Mouse (Mus musculus) erythroblast, adult 5-6 weeks (primary cell): ENCODE data around the gene Kmo. TPM values are rescaled to one million over a fixed set of nuclear protein-coding genes. Genes with fewer than 3 reads are reported as not detected.
A peak's percentile ranks its signal among the peaks of the same experiment; 100 is the strongest.

Source experiments
- ATAC-seq: replicated peaks from 2 replicates; pipeline ENCODE4 v1.8.0; 2016; ENCODE audit warnings: moderate number of reproducible peaks, mild to moderate bottlenecking, moderate TSS enrichment, inconsistent platforms; ENCODE audit not compliant: poor library complexity, low FRiP score, severe bottlenecking
- total RNA-seq, 2 experiments: library from RNA; stranded (forward) in 1 of 2; stranded (reverse) in 1 of 2; fragments of 150-400 nt in 1 of 2; fragments of 200-764, 138-1000 nt in 1 of 2; gene quantifications; 2 replicates each; pipeline versions ENCODE4 v1.2.3 to v1.2.4; 2015 to 2017; ENCODE audit warnings: low replicate concordance in 2 of 2

The Kmo gene
- total RNA-seq, 2 experiments from 2014 or later: 0.09 to 1.7 TPM

DNA sequence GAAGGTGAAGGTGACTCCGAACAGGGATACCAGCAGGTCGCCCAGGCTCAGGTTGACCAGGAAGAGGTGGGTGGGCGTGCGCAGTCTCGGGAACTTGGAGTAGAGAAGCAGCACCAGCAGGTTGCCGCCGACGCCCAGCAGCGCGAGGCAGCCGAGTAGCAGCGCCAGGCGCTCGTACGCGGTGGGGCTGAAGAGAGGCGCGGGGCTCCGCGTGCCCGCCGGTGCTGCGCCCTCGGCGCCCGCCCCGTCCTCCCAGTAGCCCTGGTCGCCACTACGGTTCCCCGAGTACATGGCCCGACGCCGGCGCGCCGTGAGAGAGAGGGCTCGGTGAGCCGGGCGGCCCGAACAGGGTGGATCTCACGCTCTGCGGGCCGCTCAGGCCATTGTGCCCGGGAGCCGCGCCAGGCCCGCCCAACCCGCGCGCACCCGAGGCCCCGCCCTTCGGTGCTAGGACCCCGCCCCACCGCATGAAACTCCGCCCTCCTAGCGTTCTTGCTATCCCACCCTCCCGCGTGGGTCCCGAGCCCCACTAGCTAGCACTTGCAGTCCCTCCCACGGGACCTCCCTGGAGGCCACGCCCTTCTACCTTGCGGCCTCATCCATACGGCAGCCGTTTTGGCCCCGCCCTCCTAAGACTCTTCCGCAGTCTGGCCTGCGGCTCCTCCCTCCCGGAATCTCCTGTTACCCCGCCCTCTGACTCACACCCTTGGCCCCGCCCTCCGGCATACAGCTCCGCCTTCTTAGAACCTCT is 72.2 kb downstream of the Kmo start, which contains the start of the genes Opn3 and Chml:
Opn3 (minus strand) TSS at position 531 of the 751 bp plus-strand sequence.
Chml (minus strand) TSS at position 656 of the 751 bp plus-strand sequence.
- peak; percentile 94 for ATAC-seq

DNA sequence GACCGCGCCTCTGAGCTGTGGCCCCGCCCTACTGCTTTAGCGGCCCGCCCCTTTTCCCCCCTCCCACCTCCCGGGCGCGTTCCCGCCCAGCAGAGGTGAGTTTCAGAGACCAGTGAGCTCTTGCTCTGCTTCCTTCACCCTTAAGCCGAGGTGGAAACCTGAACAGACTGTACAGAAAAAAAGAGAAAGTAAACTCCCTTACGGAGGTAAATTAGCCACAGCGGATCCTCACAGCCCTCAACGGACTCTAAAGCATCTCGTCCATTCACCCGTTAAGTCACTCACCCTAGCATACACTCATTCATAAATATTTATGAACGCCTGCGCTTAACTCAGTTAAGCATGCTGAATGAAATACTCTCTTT is 72.8 kb downstream of the Kmo start:
- ATAC-seq: peak; percentile 32

DNA sequence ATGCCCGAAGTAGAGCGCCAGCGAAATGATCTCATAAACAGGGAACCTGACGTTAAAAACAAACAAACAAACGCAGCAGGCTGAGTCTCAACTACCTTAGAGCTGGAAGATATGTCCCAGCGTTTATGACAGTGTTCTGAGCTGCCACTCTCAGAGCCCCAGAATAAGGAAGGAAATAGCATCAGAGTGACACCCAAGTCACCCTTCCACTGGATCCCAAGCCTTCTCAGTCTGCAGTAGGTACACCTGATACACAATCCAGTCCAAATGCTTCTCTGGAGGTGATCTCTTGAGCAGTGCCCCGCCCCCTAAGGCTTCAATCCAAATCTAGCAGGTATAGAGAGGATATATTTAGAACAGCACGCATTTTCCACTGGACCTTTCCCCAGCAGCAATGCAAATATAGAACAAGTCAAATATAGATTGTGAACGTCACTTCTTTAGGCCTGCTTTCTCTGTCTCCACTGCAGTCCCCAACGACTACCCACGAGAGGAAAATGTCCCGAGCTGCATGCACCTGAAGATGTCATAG is 73.3 kb downstream of the Kmo start:
- no peak for ATAC-seq

- ATAC-seq: no peak
Observed at GRCm38 (mm10) chr1:175698293-175698692, 78.1 kb downstream of the Kmo start, which contains the start of gene Wdr64. TSS of gene Wdr64 (plus strand) at chr1:175698593.

GRCm38 (mm10) chr1:175699375-175699774 is 79.2 kb downstream of the Kmo start:
- no peak for ATAC-seq

DNA sequence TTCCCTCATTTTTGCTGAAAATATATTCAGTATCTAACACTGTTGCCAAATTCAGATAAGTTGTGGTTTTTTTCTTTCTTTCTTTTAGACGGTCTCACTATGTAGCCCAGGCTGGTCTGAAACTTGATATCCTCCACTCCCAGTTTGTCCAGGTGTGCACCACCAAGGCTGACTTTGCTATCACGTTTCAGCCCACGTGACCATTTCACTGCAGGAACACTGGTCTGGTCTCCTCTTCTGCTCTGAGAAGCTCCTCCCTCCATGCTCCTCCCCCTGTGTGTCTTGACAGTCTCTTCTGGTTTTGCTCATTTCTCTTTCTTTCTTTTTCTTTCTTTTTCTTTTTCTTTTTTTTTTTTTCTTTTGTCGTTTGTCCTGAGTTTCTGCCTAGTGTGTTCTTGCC is 79.6 kb downstream of the Kmo start:
- ATAC-seq: no peak

DNA sequence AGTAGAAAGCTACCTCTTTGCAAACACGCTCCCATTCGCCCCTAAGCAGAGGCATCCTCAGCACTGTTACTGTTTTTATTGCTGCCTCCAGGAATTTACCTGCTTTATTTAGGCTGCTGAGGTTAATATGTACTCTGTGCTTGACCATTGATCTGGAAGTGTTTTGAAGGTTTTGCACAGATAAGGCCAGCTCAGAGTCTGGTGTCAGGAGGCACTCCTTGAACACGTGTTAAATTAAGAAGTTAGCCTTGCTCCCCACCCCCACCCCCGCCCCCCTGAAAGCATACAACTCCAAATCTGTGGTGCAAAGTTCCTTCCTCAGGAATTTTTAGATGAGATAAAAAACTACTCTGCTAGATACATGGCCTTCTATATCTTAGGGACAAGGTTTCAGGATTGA is 81.0 kb downstream of the Kmo start:
- no peak for ATAC-seq

DNA sequence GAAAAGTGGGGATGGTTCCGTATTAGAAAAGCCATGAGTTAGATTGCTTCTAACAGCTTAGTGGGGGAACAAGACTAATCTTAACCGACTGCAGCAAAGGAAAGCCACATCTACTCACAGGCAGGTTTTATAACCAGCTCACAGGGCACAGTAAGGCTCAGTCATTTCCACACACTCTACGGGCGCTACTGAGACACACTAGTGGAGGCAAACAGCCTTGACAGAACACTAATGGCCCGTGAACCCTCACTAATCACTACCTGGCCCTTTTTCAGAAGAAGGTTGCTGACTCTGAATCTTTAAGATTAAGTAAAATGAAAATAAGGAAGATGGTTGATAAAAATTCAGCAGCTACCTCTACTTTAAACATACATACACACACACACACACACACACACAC is 87.4 kb downstream of the Kmo start:
- no peak for ATAC-seq

DNA sequence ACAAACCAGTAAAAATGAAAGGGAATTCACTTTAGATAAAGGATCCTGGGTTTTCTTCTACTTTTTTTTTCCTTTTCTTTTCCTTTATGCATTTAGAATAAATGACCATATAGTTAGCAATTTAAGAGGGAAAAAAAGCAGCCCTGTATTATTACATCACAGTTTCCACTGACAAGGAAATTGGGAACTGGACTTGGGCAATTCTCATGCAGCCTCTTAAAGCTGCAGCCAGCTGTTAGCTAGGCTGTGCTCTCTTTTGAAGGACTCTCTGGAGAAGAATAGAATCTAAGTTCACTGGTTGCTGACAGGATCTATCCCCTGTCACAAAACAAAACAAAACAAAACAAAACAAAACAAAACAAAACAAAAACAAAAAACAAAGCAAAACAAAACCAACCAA is 87.8 kb downstream of the Kmo start:
- ATAC-seq: no peak

Other genes with a start within 250 kb of the Kmo start
- not detected in 2 replicates for gene Rgs7, start 127.9 kb upstream of the Kmo start, total RNA-seq (2015; ENCODE audit: low replicate concordance)
- not detected in 2 replicates for gene Rgs7, start 127.9 kb upstream of the Kmo start, total RNA-seq (2017; ENCODE audit: low replicate concordance)
- 7.3 and 34.1 TPM in 2 replicates for gene Fh1, start 5.3 kb downstream of the Kmo start, total RNA-seq (2015; ENCODE audit: low replicate concordance)
- 14.1 and 42.7 TPM in 2 replicates for gene Fh1, start 5.3 kb downstream of the Kmo start, total RNA-seq (2017; ENCODE audit: low replicate concordance)
- gene Opn3, start 72.4 kb downstream of the Kmo start, total RNA-seq (2015; ENCODE audit: low replicate concordance): not detected in 2 replicates
- gene Opn3, start 72.4 kb downstream of the Kmo start, total RNA-seq (2017; ENCODE audit: low replicate concordance): 1.7 TPM in 1 of 2 replicates, not detected in the other
- gene Chml, start 72.5 kb downstream of the Kmo start, total RNA-seq (2015; ENCODE audit: low replicate concordance): 4.6 and 5.9 TPM in 2 replicates
- gene Chml, start 72.5 kb downstream of the Kmo start, total RNA-seq (2017; ENCODE audit: low replicate concordance): 2.0 and 3.7 TPM in 2 replicates
- not detected in 2 replicates for gene Wdr64, start 78.2 kb downstream of the Kmo start, total RNA-seq (2015; ENCODE audit: low replicate concordance)
- gene Wdr64, start 78.2 kb downstream of the Kmo start, total RNA-seq (2017; ENCODE audit: low replicate concordance): not detected in 2 replicates